Mouse (Mus musculus) embryonic facial prominence, embryonic 14.5 days (tissue): ENCODE measurements at regions not wholly inside any gene's neighbourhood (a gene's known extent, or its start where the extent isn't known, plus 50 kb on each side); places are given as distances from the start of the nearest gene placed in this dataset.

ENCODE experiments used
- ATAC-seq: fragments of 200-750 bp; cut with Nextera tagmentation; 2 replicates; pipeline ENCODE4 v1.8.0; 2017; ENCODE audit warnings: low read depth, moderate number of reproducible peaks, moderate TSS enrichment
- DNase-seq: peaks from one replicate; pipeline ENCODE4 v3.0.0-alpha.2; 2015; ENCODE audit warnings: low spot score
- H3K27ac ChIP-seq: fragments of 300-500 bp; sonication (generic); replicated peaks from 2 replicates; pipeline ENCODE4 v1.5.1; 2014; ENCODE audit warnings: low read depth, mild to moderate bottlenecking, low read length, moderate library complexity
- H3K27me3 ChIP-seq: fragments of 300-500 bp; sonication (generic); replicated peaks from 2 replicates; pipeline ENCODE4 v1.6.1; 2014; ENCODE audit warnings: low read length; ENCODE audit not compliant: control insufficient read depth, insufficient read depth
- H3K36me3 ChIP-seq: fragments of 300-500 bp; sonication (generic); 2 replicates; pipeline ENCODE4 v1.6.1; 2014; ENCODE audit warnings: low read length, mixed read lengths; ENCODE audit not compliant: control insufficient read depth, insufficient read depth
- H3K4me1 ChIP-seq: fragments of 300-500 bp; sonication (generic); 2 replicates; pipeline ENCODE4 v1.6.1; 2014; ENCODE audit warnings: antibody characterized with exemption, low read length; ENCODE audit not compliant: control insufficient read depth, insufficient read depth
- H3K4me2 ChIP-seq: fragments of 300-500 bp; sonication (generic); 2 replicates; pipeline ENCODE4 v1.6.1; 2014; ENCODE audit warnings: low read depth, mild to moderate bottlenecking, low read length, moderate library complexity, mixed read lengths
- H3K4me3 ChIP-seq: fragments of 300-500 bp; sonication (generic); 2 replicates; pipeline ENCODE4 v1.5.1; 2014; ENCODE audit warnings: low read depth, mild to moderate bottlenecking, low read length
- H3K9ac ChIP-seq: fragments of 300-500 bp; sonication (generic); 2 replicates; pipeline ENCODE4 v1.6.1; 2014; ENCODE audit warnings: low read depth, mild to moderate bottlenecking, low read length, moderate library complexity, mixed read lengths
- H3K9me3 ChIP-seq: fragments of 300-500 bp; sonication (generic); 2 replicates; pipeline ENCODE4 v1.6.1; 2016; ENCODE audit warnings: low read length; ENCODE audit not compliant: control insufficient read depth
- WGBS: fragments of 180-500 bp; shearing (Covaris S2); extraction: QIAGEN DNeasy Blood & Tissue Kit; methylation state at CpG from one replicate; pipeline ENCODE4 v1.1.7; 2014; 5-methylcytosine and 5-hydroxymethylcytosine counted together

DNA sequence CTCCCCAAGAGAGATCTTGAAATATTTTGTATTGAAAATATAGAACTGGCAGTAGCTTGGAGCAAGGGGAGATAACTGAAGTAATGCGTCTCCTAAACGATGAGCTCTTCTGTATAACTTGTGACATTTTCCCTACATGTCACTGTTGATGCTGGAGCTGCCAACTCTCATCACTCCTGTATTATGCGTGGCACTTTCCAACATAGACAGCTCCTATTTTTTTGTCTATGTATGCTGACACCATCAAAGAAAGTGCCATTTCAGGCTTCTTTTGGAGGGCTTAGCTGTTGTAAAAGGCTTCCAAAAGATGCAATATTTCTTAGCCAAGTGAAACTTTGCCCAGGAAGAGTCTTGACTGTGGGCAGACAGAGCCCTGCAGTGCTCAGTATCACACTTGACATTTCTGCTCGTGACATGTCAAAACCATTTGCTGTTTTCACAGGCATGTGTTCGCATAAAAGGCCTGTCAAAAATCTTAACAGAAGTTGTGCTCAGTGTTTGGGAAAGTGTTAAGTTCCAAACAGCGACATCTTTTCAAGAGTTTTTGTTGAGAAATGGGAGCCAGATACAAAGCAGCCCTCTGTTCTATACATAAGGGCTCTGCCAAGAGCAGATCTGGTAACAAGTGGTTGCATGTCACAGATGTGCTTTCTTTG is 53.6 kb upstream of the Otol1 start:
- peak; percentile 85 for ATAC-seq
- 56% methylated on average over 6 of the region's 6 CpGs for WGBS

DNA sequence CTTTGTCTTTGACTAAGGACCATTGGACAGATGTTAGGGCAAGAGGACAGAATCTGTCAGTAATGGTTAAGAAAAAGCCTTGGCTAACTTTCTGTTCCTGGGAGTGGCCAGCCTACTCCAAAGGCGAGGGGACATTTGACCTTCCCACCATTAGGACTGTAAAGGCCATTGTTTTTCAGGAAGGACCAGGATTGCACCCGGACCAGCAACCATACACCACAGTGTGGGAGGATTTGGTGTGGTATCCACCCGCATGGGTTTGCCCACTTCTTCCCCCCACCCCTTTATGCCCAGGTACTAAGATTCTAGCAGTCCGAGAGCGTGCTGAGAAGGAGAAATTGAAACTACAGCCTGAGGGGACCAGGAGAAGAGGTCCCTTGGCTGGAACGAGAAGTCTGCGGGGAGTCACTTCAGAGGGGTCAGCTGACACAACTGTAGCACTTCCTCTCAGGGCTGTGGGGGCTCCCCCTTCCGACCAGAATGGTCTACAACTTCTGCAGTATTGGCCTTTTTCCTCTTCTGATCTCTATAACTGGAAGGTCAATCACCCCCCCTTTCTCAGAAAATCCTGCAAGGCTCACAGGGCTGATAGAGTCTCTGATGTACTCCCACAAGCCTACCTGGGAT is 63.2 kb upstream of the Sptssb start:
- no peak for ATAC-seq
- H3K36me3 ChIP-seq = no peaks in the 10 kb centered on the region
- no peak overlapping the region for H3K27ac ChIP-seq
- H3K27me3 ChIP-seq = no peaks in the 10 kb centered on the region
- H3K4me1 ChIP-seq = peaks cover 4% of the 10 kb centered on the region; the same call in 1 of the 2 replicates
- no peak overlapping the region for H3K4me3 ChIP-seq
- 64% methylated on average over 8 of the region's 8 CpGs for WGBS
- no peak overlapping the region for H3K4me2 ChIP-seq
- DNase-seq = no peak
- H3K9me3 ChIP-seq = no peaks in the 10 kb centered on the region
- no peak overlapping the region for H3K9ac ChIP-seq

More for the DNA sequence above, 53.6 kb upstream of the Otol1 start:
- Histone ChIP-seq H3K4me3 (no peak overlapping the region), H3K9me3 (no peaks in the 10 kb centered on the region), H3K4me2 (no peak overlapping the region), H3K27me3 (no peaks in the 10 kb centered on the region), H3K27ac (no peak overlapping the region), H3K4me1 (no peaks in the 10 kb centered on the region), H3K9ac (no peak overlapping the region), H3K36me3 (no peaks in the 10 kb centered on the region)
- peak; percentile 74 for DNase-seq

DNA sequence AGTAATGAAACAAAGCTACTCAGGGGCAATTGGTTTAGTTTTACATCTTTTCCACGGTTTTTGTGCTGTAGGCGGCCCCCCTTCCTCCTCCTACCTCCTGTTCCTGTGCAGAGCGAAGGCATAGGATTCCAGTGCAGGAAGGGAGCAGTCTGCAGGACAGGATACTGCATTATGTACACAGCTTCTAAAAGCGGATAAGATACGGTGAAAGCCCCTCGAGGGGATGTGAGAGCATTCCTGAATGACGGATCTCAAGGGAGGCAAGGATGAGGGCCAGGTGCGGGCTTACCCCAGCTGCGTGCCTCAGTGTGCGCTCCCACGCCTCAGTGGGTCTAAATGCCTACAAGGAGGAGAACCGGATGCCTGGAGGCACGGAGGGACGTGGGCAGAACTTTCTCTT is 53.1 kb upstream of the Sptssb start:
- H3K27me3 ChIP-seq = no peaks in the 10 kb centered on the region; the same call in 1 of the 2 replicates
- ATAC-seq = peak; percentile 65; the same call in 1 of the 2 replicates
- peak; percentile 68 for DNase-seq
- H3K4me1 ChIP-seq = peaks cover 5% of the 10 kb centered on the region; the same call in 1 of the 2 replicates
- no peak overlapping the region for H3K27ac ChIP-seq
- H3K9me3 ChIP-seq = no peaks in the 10 kb centered on the region
- 11% methylated on average over 14 of the region's 14 CpGs for WGBS
- H3K36me3 ChIP-seq = no peaks in the 10 kb centered on the region
- H3K4me3 ChIP-seq = peak overlapping the region; percentile 16
- H3K4me2 ChIP-seq = peak overlapping the region; percentile 41
- no peak overlapping the region for H3K9ac ChIP-seq

DNA sequence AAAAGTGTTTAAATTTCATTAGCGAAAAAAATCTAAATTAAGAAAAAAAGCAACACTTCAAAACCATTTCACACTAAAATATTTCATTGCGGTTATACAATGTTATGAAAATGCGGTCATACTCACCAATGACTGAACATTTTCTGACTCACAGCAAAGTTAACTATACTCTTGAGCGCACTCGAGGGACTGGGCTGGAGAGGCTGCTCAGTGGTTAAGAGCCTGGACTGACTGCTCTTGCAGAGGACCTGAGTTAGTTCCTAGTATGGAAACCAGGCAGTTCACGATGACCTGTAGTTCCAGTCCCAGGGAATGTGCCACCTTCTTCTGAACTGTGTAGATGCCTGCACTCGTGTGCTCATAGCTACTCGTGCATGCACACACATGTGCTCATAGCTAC is 50.3 kb upstream of the Sptssb start:
- H3K27ac ChIP-seq = no peak overlapping the region
- no peak for ATAC-seq
- no peak overlapping the region for H3K9ac ChIP-seq
- WGBS = 88% methylated on average over 8 of the region's 8 CpGs
- no peaks in the 10 kb centered on the region for H3K36me3 ChIP-seq
- no peak overlapping the region for H3K4me2 ChIP-seq
- no peaks in the 10 kb centered on the region for H3K9me3 ChIP-seq
- no peak overlapping the region for H3K4me3 ChIP-seq
- no peak for DNase-seq
- no peaks in the 10 kb centered on the region; the same call in 1 of the 2 replicates for H3K27me3 ChIP-seq
- peaks cover 5% of the 10 kb centered on the region; the same call in 1 of the 2 replicates for H3K4me1 ChIP-seq
